21 mouse cellular contexts compared by ENCODE assay signal in genomic region chr12:77528868-77529271, GRCm38 (mm10).
DNase-seq lines count a peak whose midpoint lies in the region; ATAC-seq lines count a peak whose summit lies in the region.
"Had no signal": no experiment of that assay in that cellular context is flagged by ENCODE, and none has a peak within 500 bp of the region (broad histone marks: within the 10 kb centered on the region; RNA-seq: fewer than 3 reads in every experiment).

No protein-coding gene starts in this region.

- intact Hi-C loops in left cerebral cortex, postnatal 4 days (cut with DNase I) = no loop called here

- no peak overlapping the region for H3K9ac ChIP-seq in hindbrain, embryonic 15.5 days
- H3K9ac ChIP-seq: embryonic facial prominence, embryonic 12.5 days; intestine, embryonic 15.5 days; liver, embryonic 14.5 days; neural tube, embryonic 12.5 days had no signal

- H3K27me3 ChIP-seq in hindbrain, embryonic 15.5 days = no peaks in the 10 kb centered on the region
- H3K27me3 ChIP-seq: embryonic facial prominence, embryonic 12.5 days; intestine, embryonic 15.5 days; neural tube, embryonic 12.5 days had no signal

- no peaks in the 10 kb centered on the region for H3K36me3 ChIP-seq in hindbrain, embryonic 15.5 days
- H3K36me3 ChIP-seq: embryonic facial prominence, embryonic 12.5 days; intestine, embryonic 15.5 days; neural tube, embryonic 12.5 days had no signal

- H3K27ac ChIP-seq in hindbrain, embryonic 15.5 days (replicated peaks) = 0 out of 2 replicates have a peak overlapping the region, but pooled peaks have one; percentile 45
- H3K27ac ChIP-seq: embryonic facial prominence, embryonic 12.5 days; intestine, embryonic 15.5 days; liver, embryonic 14.5 days; macrophage; neural tube, embryonic 12.5 days had no signal

- 36% methylated on average over 8 of the region's 8 CpGs for WGBS in hindbrain, embryonic 15.5 days

- H3K9me3 ChIP-seq in hindbrain, embryonic 15.5 days = no peaks in the 10 kb centered on the region
- H3K9me3 ChIP-seq: embryonic facial prominence, embryonic 12.5 days; intestine, embryonic 15.5 days; neural tube, embryonic 12.5 days had no signal

- no peak for DNase-seq in cerebellum, adult 11-12 months
- peak; percentile 50 for DNase-seq in left cerebral cortex, postnatal 4 days
- DNase-seq in left cerebral cortex, adult 11 months (ENCODE audit: low spot score) = no peak
- DNase-seq in cerebellum, adult 9-10 months = peak; percentile 83
- no peak for DNase-seq in layer of hippocampus, adult 18-20 months (ENCODE audit: low spot score in 2 of 2)
- DNase-seq in spleen, adult 12 weeks (ENCODE audit: low spot score) = no peak
- DNase-seq: adrenal gland, postnatal 10 days; heart, adult 18-20 months; heart, postnatal 36 days; kidney, adult 9 months; kidney, postnatal 36 days; right cerebral cortex, adult 18-20 months; thymus, adult 2 months had no signal

- no peak overlapping the region for H3K4me3 ChIP-seq in hindbrain, embryonic 15.5 days
- H3K4me3 ChIP-seq: embryonic facial prominence, embryonic 12.5 days; intestine, embryonic 15.5 days; neural tube, embryonic 12.5 days had no signal

- H3K4me1 ChIP-seq in hindbrain, embryonic 15.5 days (replicated peaks) = peaks cover 6% of the 10 kb centered on the region
- H3K4me1 ChIP-seq: embryonic facial prominence, embryonic 12.5 days; intestine, embryonic 15.5 days; neural tube, embryonic 12.5 days had no signal

- ATAC-seq in cerebellum, adult (ENCODE audit: insufficient number of reproducible peaks, low FRiP score, low TSS enrichment) = peak; percentile 38; the same call in 1 of the 2 replicates
- peak; percentile 63; the same call in 1 of the 2 replicates for ATAC-seq in hindbrain, embryonic 15.5 days (ENCODE audit: low FRiP score, low read depth)
- ATAC-seq: intestine, embryonic 15.5 days had no signal

- 0 out of 2 replicates have a peak overlapping the region, but pooled peaks have one; percentile 5 for H3K4me2 ChIP-seq in hindbrain, embryonic 15.5 days
- H3K4me2 ChIP-seq: embryonic facial prominence, embryonic 12.5 days; intestine, embryonic 15.5 days; midbrain, embryonic 11.5 days; neural tube, embryonic 12.5 days had no signal

Comparison
In these comparisons a context has a peak if more than half of its experiments do, and no peak if none do; other contexts are left out.
1. DNase-seq: peak in left cerebral cortex, postnatal 4 days (single experiment) and cerebellum, adult 9-10 months (single experiment); none in cerebellum, adult 11-12 months (single experiment), left cerebral cortex, adult 11 months (single experiment), layer of hippocampus, adult 18-20 months (0 of 2) and spleen, adult 12 weeks (single experiment).